Mouse (Mus musculus): ENCODE measurements around the gene Gm5538.

The Gm5538 gene

DNA sequence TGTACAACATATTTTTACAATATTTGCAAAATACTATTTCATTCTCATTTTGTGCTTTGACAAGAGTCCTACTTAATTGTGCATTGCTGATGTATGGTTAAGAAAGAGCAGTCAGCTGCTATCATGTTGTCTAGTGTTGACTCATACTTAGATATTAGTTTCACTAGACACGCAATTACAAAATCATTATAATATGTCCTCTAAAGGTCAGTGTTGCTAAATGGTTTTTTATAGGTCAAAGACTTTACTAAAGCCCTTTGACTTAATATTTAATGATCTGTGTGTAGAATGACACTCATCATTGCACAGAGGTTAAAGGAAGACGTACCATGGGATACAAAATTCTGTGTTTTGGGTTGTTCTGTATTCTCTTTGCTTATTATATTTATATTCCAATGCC is at the start of gene Gm5538:
TSS of gene Gm5538 (plus strand) at position 301 of the 400 bp plus-strand sequence.
- no peak for DNase-seq (ENCODE audit: low spot score in 2 of 2)

- DNase-seq (ENCODE audit: low spot score in 2 of 2): no peak
These were observed 32.2 kb upstream of the Gm5538 start for GRCm38 (mm10) chr3:59697391-59697790.

DNA sequence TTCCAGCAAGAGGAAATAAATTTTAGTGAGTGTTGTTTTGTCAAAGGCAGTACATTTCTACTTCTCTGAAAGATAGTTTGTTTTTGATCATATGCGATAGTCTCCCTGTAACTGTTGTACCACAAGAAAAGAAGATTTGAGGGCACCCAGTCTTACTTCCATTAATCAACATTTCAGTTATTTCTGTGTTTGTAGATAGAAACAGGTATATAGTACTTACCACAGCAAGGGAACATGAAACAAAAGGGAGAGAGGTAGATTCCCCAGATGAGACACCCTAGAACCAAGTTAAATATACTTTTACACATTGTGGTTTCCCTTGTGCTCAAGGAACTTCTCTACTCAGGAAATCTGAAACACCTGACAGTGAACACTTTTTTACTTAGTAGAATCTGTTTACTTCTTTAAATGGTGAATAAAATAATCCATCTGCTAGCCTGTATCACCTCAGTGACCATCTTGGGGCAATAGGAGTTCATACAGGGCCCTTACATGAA is 26.9 kb upstream of the Gm5538 start:
- DNase-seq (ENCODE audit: low spot score in 2 of 2): no peak

DNA sequence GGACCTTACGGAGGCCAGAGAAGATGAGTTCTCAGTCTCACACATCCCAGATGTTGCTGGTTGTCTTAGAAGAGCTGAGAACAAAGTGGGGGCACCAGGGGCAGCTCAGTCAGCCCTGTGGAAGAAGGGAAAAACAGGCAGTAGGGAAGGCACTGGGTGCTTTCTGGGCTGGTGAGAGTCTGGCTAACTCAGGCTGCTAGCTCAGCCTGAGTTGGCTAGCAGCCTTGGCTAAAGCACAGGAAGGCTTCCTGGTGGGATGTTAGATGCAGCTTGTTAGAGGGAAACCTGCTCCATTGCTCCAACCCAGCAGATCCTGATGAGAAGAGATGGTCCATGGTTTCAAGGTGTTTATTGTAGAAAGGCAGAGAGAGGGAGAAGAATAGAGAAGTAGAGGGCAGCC is 10.3 kb downstream of the Gm5538 start:
- DNase-seq (ENCODE audit: low spot score in 2 of 2): no peak

DNA sequence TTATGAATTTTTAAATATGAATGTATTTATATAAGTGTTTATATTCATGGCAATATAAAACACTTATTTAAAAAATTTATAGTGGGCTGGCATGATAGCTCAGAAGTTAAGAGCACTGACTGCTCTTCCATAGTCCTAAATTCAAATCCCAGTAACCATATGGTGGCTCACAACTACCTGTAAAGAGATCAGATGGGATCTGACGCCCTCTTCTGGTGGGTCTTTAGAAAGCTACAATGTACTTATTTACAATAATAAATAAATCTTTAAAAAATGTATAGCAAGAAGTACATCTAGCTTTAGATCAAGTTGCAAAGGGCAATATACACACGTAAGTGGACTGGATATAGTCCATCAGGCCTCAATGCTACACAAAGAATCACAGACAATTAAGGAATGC is 14.6 kb downstream of the Gm5538 start:
- DNase-seq (ENCODE audit: low spot score in 2 of 2): peak in 1 of 2 experiments; percentile 5

All from urinary bladder, postnatal 36 days (tissue).